Mouse (Mus musculus): ENCODE results near the gene Pgrmc2.

Pgrmc2 gene

GRCm38 (mm10) chr3:41082885-41083789 lies at the start of gene Pgrmc2:
Gene Pgrmc2, minus strand, starts transcription at chr3:41083046.
- DNase-seq (ENCODE audit: low spot score): peak; percentile 99

DNA sequence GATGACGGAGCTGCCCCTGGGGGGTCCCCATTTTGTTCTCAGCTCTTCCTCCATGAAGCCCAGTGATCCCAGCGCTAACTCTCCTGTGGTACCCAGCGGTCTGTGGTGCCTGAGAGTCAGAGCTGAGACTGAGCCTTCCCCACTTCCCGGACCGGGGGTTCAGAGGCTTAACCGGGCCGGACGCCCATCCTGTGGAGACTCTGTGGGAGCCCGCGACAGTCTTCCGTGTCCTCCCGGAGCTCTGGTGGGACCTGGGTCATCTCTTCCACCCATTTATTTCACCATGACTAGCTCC lies 41.1 kb upstream of the Pgrmc2 start:
- no peak for DNase-seq (ENCODE audit: low spot score)

DNA sequence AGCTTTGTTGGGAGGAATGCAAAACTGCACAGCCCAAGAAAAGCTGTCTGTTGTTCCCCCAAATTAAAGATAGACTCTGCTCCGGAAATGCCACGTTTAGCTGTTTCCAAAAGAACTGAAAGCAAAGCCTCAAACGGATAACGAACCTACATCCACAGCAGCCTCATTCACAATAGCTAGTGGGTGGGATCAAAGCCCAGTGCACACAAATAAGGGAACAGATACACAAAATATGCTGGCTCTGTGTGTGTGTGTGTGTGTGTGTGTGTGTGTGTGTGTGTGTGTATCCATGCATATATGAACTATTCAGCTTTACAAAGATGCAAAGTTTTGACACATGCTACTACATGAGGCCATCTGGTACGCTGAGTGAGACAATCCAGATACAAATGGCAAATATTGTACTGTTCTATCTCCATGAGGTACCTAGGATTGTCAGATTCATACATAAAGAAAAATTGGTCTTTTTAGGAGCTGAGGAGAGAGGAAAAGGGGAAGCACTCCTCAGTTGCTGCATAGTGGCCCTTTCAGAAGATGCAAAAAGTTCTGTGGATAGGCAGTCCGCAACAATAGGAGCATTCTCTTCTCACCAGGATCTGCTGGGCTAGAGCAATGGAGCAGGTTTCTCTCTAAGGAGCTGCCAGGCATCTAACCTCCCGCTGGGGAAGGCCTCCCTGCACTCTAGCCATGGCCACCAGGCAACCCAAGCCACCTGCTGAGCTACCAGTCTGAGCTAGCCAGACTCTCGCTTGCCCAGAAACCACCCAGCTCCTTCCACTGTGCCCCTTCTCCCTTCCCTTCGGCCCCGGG lies 40.5 kb upstream of the Pgrmc2 start:
- no peak for DNase-seq (ENCODE audit: low spot score)

DNA sequence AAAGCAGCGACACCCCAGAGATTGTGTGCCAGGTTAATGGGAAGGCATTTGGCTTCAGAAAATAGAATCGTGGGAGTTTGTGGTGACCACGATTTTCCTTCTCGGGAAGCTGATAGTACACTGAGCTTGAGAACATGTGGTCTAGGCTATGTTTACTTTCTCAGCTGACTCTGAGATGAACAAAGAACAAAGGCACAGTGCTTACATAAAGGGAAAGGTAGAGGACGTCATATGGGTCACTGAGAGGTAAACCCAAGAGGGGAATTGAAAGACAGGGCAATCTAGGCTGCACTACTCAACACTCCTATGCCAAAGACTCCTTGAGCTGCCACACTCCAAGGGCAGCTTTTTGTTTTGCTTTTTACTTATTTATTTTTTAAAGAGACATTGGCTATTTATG lies 35.3 kb upstream of the Pgrmc2 start:
- DNase-seq (ENCODE audit: low spot score): no peak

DNA sequence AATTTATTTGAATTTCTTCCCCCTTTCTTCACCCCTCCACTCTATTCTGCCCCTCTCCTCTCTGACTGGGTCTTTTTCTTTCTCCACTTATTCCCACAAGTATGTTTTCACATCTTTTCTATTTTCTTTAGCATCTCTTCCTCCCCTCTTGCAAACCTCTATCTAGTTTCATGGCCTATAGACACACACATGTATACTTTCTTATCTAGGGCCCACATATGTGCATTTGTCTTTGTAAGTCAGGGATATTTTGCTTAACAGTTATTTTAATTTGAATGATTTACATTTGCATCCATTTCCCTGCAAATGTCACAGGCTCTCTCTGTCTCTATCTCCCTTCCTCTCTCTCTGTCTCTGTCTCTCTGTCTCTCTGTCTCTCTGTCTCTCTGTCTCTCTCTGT lies 34.6 kb upstream of the Pgrmc2 start:
- DNase-seq (ENCODE audit: low spot score): no peak

DNA sequence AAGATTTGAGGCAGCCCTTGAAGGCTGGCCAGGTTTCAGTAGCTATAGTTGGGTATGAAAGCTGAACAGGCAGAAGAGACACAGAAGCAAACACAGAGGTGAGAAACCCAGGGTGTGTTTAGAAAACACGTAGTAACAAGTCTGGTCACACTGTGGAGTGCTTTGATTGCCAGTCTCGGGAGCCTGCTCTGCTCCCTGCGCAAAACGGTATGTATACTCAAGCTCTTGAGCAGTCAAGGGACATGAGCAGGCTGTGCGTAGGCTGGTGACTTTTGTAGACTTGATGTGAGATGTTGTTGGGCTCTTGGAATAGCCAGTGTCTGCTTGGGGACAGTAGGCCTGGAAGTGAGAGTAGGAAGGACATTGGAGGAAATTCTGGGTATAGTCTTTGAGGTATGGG lies 30.3 kb upstream of the Pgrmc2 start:
- no peak for DNase-seq (ENCODE audit: low spot score)

- no peak for DNase-seq (ENCODE audit: low spot score)
Observed at GRCm38 (mm10) chr3:41108306-41108785, 25.5 kb upstream of the Pgrmc2 start.

- no peak for DNase-seq (ENCODE audit: low spot score)
Observed at GRCm38 (mm10) chr3:41107600-41108305, 24.9 kb upstream of the Pgrmc2 start.

GRCm38 (mm10) chr3:41101905-41102304 lies 19.1 kb upstream of the Pgrmc2 start:
- no peak for DNase-seq (ENCODE audit: low spot score)

- DNase-seq (ENCODE audit: low spot score): no peak
Observed at GRCm38 (mm10) chr3:41100157-41100556, 17.3 kb upstream of the Pgrmc2 start.

DNA sequence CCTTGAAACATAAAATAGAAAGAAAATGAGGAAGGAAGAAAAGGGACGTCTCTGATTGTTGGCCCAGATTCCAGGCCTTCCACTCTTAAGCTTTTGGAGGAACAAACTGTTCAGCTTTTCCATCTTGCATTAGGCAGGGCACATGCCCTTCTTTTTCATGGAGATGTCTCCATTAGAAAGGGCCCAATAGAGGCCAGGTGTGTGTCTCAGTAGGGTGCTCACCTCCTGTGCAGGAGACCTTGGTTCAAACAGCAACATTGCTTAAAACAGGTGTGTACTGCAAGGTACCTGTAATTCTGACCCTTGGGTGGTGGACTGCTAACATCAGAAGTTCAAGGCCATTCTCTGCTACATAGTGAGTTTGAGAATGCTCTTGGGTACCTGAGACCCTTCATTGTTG lies 16.8 kb upstream of the Pgrmc2 start:
- no peak for DNase-seq (ENCODE audit: low spot score)

- DNase-seq (ENCODE audit: low spot score): no peak
Observed at GRCm38 (mm10) chr3:41093210-41093609, 10.4 kb upstream of the Pgrmc2 start.

DNA sequence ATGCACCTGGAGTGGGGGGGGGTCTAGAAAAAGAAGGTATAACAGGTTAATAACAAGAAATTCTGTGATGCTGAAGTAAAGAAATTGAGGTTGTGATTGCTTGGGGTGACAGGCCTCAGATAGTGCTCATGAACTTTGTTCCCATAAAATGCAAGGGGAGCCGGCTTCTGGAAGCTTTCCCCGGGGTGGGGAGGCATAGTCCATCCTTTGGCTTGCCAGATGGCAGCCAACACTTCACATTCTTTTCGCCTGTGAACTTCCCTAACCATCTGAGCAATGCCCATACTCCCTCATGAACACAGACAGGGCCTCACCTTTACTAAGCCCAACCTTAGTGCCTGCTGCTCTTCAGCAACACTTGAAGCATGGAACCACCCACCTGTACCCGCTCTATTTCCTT lies 9.5 kb upstream of the Pgrmc2 start:
- DNase-seq (ENCODE audit: low spot score): no peak

GRCm38 (mm10) chr3:41090839-41091238 lies 8.0 kb upstream of the Pgrmc2 start:
- no peak for DNase-seq (ENCODE audit: low spot score)

DNA sequence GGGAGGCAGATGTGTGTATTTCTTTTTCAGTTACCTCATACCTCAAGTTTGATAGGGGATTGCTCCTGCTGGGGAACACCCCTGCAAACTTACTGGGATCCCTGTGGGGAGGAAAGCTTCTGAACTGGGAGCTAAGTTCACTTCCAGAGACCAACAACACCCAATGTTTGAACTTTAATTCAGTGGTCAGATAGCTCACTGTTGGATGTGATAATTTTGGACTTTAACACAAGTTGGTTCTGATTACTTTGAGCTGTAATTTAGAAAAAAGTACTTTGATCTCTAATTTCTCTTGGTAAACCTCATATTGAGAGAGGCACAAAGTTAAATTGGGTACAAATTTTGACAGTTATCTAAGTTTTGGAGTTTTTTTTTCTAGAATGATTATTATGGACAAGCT lies 4.2 kb upstream of the Pgrmc2 start:
- no peak for DNase-seq (ENCODE audit: low spot score)

GRCm38 (mm10) chr3:41084421-41084820 lies 1.6 kb upstream of the Pgrmc2 start:
- DNase-seq (ENCODE audit: low spot score): no peak

- no peak for DNase-seq (ENCODE audit: low spot score)
Observed at GRCm38 (mm10) chr3:41083790-41084112, 905 bp upstream of the Pgrmc2 start.

- DNase-seq (ENCODE audit: low spot score): no peak
Observed at GRCm38 (mm10) chr3:41082520-41082884, 344 bp downstream of the Pgrmc2 start.

GRCm38 (mm10) chr3:41081474-41082301 lies 1.2 kb downstream of the Pgrmc2 start:
- peak; percentile 40 for DNase-seq (ENCODE audit: low spot score)

- DNase-seq (ENCODE audit: low spot score): peak; percentile 70
Observed at GRCm38 (mm10) chr3:41080724-41081123, 2.1 kb downstream of the Pgrmc2 start.

DNA sequence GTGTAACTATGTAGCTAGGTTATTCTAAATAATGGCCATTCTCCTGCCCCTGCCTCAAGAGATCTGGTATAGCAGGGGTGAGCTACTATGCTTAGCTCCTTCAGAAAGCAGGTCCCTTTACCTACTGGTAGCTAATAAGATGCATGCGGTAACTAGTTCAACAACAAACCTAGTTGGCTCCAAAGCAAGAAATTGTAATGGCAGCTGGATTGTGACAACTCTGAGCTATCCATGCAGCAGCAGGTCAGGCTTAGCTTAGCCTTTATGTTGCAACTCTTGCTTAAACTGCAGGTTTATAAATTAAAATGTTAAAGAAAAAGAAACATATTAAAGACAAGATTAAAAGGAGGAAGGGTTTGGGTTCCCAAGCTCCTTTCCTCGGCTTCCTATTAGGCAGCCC lies 4.2 kb downstream of the Pgrmc2 start:
- no peak for DNase-seq (ENCODE audit: low spot score)

GRCm38 (mm10) chr3:41075376-41075775 lies 7.5 kb downstream of the Pgrmc2 start:
- no peak for DNase-seq (ENCODE audit: low spot score)

Data from yolk sac, embryonic 10.5 days (tissue).